Mouse (Mus musculus) mouse trophoblast stem cell (cell line): ENCODE data around the gene Tm6sf1.
"Not testable (repeated sequence)": the region's sequence is repeated elsewhere in the genome, so short reads cannot be mapped to it uniquely, and the experiment has no call there.

Source experiments
- in situ Hi-C, 2 experiments: fragments of 300-500 bp; cut with MseI, MboI; formaldehyde crosslinking; loops; 2 replicates in 1 of 2; 3 replicates in 1 of 2; pipeline ENCODE4 v1.15.1; 2025

The Tm6sf1 gene

DNA sequence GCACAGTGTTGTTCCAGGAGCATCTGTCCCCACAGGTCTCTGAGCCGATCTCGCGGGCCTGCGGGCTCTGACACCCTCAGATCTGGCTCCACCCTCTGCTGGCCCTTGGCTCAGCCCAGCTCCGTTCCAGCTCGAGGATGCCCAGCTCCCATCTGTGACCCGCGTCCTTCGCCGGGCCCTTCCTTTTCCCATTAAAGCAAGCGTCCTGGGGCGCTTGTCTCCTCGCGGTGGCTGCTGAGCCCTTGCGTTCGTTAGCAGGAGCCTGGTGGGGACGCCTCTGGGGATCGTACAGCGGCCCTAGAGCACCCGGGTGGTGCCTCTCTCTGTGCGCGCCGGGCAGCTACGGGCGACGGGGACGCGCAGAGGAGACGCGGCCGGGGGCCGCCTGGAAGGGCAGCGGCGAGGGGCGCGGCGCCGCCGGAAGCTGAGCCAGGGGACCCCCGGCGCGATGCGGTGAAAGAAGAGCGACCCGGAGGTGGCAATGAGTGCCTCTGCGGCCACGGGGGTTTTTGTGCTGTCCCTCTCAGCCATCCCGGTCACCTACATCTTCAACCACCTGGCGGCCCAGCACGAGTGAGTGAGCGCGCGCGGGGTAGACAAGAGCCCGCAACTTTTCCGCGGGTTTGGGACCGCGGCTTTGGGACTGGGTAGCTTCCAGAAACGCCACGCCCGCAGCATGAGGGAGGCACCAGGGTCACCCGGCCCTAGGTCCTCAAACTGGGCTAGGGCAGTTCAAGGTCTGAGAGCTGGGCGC lies at the start of gene Tm6sf1:
TSS of gene Tm6sf1 (plus strand) at position 34 of the 754 bp plus-strand sequence.
- in situ Hi-C loops = no loop called here

DNA sequence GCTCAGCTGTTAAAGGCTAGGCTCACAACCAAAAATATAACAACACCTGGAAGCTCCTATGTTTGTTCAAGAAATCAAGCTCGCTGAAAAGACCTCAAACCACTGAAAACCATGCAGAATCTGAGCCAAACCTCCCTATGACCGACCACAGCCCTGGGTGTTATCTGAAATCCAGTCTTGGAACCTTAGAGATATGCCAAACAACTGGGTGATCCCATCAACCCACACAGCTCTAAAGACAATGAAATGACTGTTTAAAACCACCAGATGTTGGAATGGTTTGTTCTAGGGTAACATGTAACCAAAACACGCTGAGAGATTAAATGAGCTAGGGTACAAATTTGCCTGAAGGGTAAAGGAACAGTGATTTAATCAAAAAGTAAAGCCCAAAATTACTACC lies 33.9 kb upstream of the Tm6sf1 start:
- in situ Hi-C loops = no loop called here

DNA sequence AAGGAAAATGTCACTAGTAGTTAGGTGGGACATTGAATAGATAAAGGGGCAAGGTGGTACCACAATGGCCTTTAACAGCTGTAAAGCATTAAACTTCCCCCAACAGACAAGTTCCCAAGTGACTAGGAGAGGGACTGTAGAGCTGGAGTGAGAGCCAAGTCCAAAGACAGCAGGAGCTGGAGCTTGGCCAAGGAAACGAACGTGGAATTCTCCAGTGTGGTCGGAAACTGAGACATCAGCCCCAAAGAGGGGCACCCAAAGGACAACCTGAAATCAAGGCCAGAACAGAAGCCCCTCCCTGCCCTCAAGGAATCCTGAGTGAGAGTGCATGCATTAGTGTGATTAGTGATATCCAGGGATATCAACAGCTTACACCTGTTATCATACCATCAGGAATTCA lies 33.4 kb upstream of the Tm6sf1 start:
- in situ Hi-C loops = no loop called here

DNA sequence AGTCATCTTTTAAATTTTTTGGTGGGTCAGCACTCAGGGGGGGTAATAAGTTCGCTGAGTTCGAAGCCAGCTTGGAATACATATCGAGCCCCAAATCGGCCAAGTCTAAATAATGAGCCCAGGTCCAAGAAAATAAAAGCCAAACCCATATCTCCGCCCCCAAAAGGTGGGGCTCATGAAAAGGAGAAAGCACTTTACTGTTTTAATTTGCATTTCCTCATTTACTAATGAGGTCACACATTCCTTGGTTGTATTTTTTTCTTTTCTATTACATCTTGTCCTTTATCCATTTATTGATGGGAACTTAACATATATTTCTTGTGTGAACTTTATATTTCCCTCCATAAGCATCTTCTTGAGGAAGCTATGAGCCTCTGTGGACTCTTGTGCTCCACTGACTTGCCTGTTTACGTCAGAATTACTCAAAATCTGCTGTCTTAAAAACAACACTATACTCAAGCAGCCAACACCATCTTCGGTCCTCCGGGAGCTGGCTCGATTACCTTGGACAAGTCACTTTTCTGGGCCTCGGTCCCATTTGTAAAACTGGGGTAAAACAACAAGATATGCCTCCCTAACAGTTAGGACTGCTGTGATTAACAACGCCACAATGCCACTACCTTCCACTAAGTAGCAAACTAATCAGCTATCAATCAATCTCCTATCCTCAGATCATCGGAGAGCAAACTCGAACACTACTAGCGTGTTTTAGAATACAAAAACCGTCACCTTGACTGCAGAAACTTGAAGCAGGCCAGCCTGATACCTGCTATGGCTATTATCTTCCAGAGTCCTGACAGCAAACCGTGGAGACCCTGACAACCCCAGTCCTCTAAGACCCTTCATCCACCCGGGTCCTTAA lies 30.8 kb upstream of the Tm6sf1 start:
- in situ Hi-C loops = no loop called here

DNA sequence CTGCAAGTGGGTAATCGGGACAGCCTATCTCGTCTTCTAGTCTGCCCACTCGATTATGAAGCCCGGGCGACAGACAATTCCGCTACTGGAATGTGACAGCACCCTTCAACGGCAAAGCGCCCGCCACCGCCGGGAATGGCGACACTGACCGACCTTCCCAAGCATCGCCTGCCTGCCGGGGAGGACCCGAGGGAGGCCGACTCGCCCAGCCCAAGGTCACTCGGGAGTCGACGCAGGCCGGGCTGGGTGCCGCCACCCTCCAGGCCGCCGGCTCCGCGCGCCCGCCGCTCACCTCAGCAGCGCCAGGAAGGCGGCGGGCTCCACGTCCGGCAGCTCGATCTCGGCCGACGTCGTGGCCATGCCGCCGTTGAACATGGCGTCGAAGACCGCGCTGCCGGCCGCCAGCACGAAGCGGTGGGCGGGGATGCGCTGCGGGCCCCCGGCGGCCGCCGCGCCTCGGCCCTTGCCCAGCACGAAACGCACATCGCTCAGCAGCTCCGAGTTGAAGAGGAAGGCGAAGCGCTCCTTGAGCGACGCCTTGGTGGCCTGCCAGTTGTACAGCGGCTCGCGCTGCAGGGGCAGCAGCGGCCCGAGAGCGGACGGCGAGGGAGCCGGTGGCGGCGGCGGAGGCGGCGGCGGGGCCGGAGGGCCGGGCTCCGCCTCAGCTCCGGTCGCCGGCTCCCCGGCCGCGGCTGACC lies 30.0 kb upstream of the Tm6sf1 start:
- in situ Hi-C loops = no loop called here

DNA sequence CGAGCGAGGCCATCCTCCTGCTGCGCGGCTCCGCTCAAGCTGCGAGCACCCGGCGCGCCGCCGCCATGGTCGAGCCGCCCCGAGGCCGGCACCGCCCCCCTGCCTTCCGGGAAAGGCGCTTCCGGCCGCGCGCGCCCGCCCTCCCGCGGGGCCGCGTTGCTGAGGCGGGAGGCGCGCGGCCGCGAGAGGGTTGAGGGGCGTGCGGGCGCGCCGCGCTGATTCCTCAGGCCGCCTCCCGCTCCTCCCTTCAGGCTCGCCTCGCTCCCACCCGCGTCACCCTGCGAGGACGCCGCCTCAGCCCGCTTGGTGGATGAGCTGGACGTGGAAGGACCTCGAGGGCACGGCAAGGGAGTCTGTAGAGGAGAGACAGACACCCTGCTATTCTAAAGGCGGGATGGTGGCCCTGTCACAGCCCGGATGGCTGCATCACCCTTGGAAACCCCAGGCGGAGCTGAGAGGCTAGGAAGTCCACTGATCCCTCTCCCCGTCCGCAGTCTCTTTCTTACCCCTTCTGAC lies 29.4 kb upstream of the Tm6sf1 start, which contains the start of gene Btbd1:
TSS of gene Btbd1 (minus strand) at position 53 of the 516 bp plus-strand sequence.
- in situ Hi-C loops = no loop called here

DNA sequence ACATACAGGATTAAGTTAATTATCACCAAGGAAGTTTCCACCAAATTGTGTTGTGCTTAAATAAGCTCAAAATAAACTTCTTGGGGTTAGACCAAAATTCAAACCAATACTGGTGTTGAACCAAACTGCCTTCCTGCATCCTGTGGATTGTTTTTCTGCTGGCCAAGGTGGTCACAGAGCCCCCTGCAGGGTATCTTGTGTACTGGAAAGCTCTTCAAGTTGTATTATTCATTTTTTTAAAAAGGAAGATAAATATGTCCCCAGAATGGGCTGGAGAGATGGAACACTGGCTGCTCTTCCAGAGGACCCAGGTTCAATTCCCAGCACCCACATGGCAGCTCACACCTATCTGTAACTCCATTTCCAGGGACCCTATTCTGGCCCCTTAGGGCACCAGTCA lies 24.0 kb upstream of the Tm6sf1 start:
- in situ Hi-C loops = no loop called here

DNA sequence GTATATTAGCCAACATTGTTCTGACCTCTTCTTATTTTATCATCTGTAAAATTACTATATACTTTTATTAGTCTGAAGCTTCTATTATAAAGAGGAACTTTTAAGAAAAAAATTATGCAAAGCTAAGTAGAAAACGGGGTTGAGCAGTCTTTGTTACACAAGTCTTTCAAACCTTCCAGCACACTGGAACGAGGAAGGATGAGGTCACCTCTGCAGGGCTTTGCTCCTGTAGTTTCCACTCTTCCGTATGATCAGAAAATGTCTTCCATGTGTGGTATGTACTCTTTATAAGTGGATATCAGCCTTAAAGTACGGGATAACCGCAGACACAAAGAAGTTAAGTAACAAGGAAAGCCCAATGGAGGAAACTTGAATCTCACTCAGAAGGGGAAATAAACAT lies 23.4 kb upstream of the Tm6sf1 start:
- in situ Hi-C loops = no loop called here

DNA sequence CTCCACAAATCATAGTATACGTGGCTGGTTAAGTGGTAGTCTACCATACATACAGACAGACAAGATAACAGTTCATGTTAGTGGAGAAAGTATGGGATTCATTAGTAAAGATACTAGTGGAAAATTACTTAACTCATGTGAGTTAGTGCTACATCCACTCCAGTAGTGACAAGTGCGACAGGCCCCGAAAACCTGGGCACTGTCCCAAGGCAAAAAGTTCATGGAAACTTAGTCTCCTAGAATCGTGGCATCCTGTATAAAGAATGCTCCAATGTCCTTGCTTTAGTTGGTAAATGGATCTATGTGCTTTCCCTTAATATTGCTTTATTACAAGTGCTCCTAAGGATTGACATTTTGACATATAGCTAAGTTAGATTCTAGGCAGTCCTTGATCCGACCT lies 21.0 kb upstream of the Tm6sf1 start:
- in situ Hi-C loops = not testable (repeated sequence)

DNA sequence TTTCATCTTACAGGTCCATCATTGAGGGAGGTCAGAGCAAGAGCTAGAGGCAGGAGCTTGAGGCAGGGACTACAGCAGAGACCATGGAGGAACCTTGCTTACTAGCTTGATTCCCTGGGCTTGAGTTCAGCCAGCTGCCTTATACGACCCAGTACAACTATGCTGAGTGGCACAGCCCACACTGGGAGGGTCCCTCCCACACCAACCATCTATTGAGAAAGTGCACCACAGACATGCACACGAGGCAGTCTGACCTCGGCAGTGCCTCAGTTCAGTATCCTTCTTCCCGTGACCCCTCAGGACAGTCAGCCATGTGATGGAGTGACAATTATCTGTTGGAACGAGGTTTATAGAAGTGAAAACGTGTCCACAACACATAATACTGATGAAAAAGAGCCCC lies 19.1 kb upstream of the Tm6sf1 start:
- in situ Hi-C loops = no loop called here

DNA sequence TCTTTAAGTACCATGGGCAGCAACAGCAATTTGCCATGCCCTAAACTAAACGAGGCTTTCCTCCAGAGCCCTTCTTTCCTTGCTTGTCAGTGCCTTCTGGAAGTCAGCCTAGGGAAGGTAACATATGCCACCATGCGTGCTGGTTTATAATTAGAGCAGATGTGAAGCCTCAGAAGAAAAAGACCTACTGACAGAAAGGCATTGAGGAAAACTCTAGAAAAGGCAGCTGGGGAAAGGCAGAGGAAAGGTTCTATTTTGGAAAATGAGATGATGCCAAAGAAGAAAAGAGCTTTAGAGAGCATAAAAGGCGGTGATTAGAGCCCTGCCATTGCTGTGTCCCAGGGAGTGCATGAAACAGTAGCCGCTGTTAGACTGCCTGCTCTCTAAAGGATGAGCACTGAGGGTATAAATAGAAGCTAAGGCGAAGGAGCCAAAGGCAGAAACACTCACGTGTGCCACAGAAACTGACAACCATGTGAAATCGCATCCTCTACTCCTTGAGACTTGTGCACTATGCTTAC lies 18.1 kb upstream of the Tm6sf1 start:
- in situ Hi-C loops = no loop called here

DNA sequence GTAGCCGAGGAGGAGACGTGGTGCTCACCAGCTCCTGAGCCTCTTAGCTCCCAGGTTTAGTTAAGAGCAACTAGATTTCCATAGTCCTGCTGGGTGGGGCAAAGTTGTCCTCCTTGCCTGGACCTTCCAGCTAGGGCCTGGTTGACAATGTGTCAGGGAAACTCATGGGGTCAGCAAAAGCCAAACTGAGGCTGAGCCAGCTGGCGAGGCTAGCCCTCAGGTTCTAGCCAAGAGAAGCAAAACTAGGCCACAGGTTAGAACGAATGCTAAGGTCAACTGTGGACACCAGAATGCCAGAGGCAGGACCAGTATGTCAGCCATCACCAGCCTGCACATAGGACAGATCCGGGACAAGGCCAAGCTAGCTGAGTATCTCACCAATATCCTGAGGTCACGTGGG lies 17.4 kb upstream of the Tm6sf1 start:
- in situ Hi-C loops = no loop called here

DNA sequence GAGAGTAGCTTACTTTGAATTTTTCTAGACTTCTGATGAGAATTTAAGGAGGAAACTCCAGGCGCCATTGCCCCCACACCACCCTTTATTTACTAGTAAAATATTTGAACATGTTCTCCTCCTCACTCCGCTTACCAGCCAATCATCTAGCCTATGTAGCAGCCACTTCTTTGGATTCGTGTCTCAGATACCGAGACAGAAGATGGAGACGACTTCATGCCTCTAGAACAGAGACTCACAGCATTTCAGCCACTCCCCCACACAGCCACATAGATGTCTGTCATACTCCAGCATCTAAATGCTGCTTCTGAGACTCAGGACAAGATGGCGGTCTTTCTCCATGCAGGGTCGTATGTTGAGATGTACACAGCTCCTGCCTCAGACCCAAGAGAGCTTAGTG lies 16.7 kb upstream of the Tm6sf1 start:
- in situ Hi-C loops = no loop called here

DNA sequence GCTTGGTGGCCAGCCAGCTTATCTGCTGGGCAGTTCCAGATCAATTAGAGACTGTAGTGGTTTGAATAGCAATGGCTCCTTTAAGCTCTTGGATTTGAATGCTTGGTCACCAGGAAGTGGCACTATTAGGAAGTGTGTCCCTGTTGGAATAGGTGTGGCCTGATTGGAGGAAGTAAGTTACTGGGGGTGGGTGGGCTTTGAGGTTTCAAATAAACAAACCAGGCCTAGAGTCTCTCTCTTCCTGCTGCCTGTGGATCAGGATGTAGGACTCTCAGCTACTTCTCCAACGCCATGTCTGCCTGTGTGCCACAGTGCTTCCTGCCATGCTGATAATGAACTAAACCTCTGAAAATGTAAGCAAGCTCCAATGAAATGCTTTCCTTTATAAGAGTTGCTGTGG lies 15.8 kb upstream of the Tm6sf1 start:
- in situ Hi-C loops = no loop called here

DNA sequence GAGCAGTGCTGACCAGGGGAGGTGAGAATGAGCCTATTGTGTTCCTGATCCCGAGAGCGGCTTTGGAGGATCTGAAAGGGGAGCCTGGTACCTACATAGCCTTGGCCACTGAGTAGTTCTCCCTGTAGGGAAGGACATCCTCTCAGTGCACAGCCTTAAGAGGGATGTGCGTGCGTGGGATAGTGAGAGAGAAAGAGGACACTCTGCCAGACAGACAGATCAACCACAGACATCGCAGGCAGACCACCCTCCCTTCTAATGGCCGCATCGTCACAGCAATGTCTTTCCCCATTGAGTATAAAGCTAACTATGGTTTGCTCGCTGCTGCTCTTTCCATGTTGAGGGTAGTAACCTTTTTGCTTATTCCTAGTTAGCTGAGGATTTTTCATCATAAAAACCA lies 14.9 kb upstream of the Tm6sf1 start:
- in situ Hi-C loops = no loop called here

DNA sequence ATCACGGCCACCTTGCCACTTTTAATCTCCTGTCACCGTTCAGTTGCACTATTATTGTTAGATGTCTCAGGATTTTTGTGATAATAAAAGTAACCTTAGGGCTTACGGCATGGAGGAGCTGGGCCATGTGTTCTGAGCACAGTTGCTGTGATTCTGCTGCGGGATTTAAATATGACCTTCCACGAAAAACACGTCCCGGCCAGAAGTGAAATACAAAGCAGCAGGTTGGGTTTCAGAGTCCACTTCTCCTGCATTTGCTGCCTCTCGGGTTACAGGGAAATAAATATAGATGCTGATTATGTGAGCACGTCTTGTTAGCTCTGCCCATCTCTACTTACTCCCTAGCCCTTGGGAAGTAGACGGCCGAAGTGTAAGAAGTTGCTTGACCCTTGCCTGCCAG lies 14.0 kb upstream of the Tm6sf1 start:
- in situ Hi-C loops = no loop called here

DNA sequence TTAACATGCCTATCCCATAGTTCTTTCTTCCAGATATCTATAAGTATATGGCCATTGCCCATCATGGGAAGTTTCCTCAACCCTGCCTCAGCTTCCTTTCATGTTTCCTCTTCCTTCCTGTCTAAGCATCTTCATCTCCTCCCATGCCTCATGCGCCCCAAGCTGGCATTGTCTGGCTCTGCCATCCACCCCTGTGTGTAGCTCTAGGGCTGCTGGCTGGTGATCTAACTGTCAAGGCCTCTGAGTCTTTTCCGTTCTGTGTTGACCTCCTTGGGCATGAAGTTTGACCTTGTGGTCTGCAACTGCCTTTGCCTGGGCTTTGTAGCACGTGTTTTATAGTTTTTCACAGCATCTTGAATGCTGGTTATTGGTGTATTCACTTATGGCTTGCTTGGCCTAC lies 13.5 kb upstream of the Tm6sf1 start:
- in situ Hi-C loops = no loop called here

DNA sequence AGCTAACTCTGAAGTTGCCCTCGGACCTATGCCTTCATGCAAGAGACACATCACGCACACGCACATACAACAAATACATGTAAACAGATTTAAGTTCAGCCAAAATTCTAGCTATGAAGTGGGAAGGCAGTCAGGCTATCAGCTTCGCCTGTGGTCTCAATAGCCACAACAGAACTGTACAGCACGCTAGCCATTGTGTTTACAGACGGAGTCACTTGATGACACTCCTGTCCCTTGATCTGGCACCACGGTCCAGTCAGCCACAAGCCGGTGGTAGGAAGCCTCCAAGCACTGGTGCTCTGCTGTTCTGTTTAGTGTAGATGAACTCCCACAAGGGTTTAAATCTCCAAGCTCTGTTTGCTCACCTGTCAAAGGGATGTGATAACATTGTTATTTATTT lies 12.8 kb upstream of the Tm6sf1 start:
- in situ Hi-C loops = no loop called here

DNA sequence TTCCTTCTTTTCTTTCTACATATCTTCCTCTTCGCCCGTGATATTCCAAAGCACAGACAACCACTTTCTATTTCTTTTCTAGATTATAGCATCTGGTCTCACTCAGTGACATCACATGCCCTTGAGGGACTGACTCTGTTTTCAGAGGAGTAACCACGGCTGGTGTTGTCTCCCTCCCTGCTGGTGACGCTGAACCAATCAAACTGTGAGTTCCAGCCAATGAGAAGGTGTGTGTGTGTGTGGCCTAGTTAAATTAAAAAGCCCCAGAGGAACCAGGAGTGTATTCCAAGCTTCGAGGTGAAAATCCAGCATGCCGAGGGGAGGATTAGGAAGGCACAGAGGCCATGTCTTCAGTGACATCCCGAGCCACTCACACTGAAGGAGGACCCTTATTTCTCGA lies 11.8 kb upstream of the Tm6sf1 start:
- in situ Hi-C loops = no loop called here

DNA sequence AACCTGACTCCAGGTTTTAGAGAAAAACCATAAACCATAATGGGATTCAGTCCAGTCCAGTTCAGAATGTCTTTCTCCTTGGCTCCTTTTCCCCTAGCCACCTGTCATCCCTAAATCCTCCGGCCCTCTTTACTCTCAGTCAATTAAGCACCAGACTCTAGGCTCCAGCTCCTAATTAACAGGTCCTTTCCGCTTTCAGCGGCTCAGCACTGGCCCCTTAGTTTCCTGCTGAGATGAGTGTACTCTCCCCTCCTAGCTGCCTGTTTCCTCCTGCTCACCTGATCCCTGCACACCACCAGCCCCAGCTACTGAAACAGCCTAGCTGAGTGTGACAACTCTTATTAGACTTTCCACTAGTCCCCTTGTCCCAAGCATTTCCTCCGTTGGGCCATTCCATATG lies 11.0 kb upstream of the Tm6sf1 start:
- in situ Hi-C loops = no loop called here

DNA sequence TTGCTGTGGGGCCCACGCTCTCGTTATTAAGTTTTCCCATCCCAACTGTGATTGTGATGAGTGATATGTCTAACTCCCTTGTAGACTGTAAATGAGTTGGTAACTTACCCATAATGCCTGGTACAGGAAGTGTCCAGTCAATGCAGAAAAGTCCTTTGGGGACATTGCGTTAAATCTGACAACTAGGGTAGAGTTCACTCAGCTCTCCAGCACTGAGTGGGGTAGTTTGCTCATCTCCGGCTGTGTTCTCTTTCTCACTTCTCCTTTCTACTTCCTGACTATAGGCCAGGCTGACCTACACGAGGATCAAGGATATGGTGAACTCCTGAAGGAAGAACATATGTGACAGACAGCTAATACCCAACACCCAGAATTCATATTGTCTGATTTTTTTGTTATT lies 9.6 kb upstream of the Tm6sf1 start:
- in situ Hi-C loops = no loop called here

DNA sequence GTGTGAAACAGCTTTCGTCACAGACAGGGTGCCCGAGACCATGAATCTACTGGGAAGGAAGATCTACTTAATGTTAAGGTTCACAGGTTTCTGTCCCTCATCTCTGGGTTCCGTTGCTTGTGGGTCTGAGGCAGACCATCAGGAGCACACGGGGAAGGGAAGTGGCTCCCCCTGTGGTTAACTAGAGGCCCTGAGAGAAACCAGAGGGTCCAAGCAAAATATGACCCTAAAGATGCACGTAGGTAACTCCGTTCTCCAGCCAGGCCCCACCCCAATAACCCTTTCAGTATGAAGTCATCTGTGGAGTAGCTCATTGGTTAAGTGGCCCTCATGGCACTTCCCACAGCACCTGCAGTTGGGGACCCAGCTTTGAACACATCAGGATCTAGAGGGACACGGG lies 9.2 kb upstream of the Tm6sf1 start:
- in situ Hi-C loops = no loop called here
